Mouse (Mus musculus) cerebellum, adult 2 months (tissue): ENCODE measurements around the gene Kif28. TPM values are rescaled to one million over a fixed set of nuclear protein-coding genes. Genes with fewer than 3 reads are reported as not detected.

Experiments used
- DNase-seq, 2 experiments: peaks; one replicate each; pipeline ENCODE4 v3.0.0; 2021
- H3K27ac ChIP-seq: fragments of 200-500 bp; 2 replicates; pipeline ENCODE4 v1.5.1; 2012; ENCODE audit warnings: low read length, control low read depth, inconsistent platforms; ENCODE audit not compliant: insufficient read depth
- H3K27me3 ChIP-seq: fragments of 200-500 bp; 2 replicates; pipeline ENCODE4 v1.6.1; 2012; ENCODE audit warnings: inconsistent platforms, mild to moderate bottlenecking, low read length, moderate library complexity; ENCODE audit not compliant: control insufficient read depth, insufficient read depth
- H3K4me1 ChIP-seq: fragments of 200-500 bp; 2 replicates; pipeline ENCODE4 v1.6.1; 2011; ENCODE audit warnings: low read length; ENCODE audit not compliant: control insufficient read depth, insufficient read depth
- H3K4me3 ChIP-seq: fragments of 200-500 bp; replicated peaks from 2 replicates; pipeline ENCODE3; 2011; ENCODE audit warnings: mild to moderate bottlenecking, low read depth, low read length, control low read depth; ENCODE audit not compliant: insufficient read depth
- CTCF ChIP-seq: fragments of 200-500 bp; IDR thresholded peaks from 2 replicates; pipeline ENCODE4 v1.5.1; 2011; ENCODE audit warnings: low read depth, mild to moderate bottlenecking, control low read depth, low read length, moderate library complexity, borderline replicate concordance; ENCODE audit not compliant: insufficient read depth
- POLR2A ChIP-seq: fragments of 200-500 bp; IDR thresholded peaks from 2 replicates; pipeline ENCODE4 v1.6.1; 2011; ENCODE audit warnings: low read length, control low read depth, borderline replicate concordance; ENCODE audit not compliant: insufficient read depth
- WGBS: fragments of 180-500 bp; shearing (Covaris S2); methylation state at CpG from one replicate; pipeline ENCODE4 v1.1.7; 2018; 5-methylcytosine and 5-hydroxymethylcytosine counted together
- polyA plus RNA-seq: library from polyadenylated mRNA; depleted of rRNA; stranded (reverse); fragments of >200 nt; gene quantifications from 2 replicates; pipeline ENCODE4 v1.2.3, GENCODE M21; 2012

Gene Kif28
- polyA plus RNA-seq, 1 experiment = 0.07 TPM

DNA sequence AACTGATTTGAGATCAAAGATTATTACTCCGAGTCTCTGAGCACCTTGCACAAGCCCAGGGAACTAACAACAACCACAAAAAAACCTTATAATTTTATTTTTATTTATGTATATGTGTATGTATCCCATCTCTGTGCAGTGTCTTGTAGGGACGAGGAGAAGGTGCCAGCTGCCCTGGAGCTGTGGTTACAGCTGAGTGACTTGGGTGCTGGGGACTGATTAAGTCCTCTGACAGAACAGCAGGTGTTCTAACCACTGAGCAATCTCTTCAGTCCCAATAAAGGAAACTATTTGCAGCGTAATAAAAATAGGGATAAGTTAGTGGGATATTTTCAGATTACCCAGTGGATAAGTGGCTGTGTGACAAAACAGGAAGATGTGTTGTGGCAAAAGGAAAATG, 70.7 kb downstream of the Kif28 start:
- Histone ChIP-seq H3K27ac (no peak overlapping the region), H3K27me3 (no peaks in the 10 kb centered on the region), H3K4me1 (no peaks in the 10 kb centered on the region; the same call in 1 of the 2 replicates), H3K4me3 (no peak overlapping the region)
- WGBS = 87% methylated on average over 3 of the region's 3 CpGs
- TF ChIP-seq CTCF = no peak
- TF ChIP-seq POLR2A = no peak
- no peak for DNase-seq

DNA sequence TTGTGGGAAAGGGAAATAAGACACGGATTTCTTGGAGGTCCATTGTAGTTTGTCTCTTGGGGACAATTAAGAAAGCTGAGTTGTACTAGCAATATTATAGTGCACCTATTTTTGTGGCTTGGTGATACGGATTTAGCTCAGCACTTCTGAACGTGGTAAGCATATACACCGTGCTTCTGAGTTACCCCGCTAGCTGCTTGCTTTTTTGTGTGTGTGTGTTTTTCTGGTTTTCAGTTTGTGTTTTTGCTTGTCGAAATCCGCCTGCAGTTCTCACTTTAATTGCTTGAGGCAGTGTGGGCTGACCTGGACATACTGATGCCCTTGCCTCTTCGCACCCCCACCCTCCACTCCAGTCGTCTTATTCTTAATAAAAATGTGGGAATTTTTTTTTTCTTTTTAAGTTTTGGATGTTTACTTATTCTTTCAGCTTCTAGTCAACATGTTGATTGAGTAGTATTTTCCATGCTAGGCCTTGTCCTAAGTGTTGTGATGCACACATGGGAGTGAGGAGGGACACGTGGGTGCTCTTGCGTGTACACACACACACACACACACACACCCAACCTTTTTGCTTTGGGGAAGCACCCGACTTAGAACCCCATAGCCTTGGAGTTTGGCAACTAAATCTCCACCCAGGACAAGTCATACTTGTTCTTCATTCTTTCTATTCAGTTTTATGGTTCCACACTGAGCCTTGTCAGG, 76.1 kb downstream of the Kif28 start:
- H3K4me3 ChIP-seq = peak overlapping the region; percentile 70
- H3K27ac ChIP-seq = 0 out of 2 replicates have a peak overlapping the region, but pooled peaks have one; percentile 6
- WGBS = 19% methylated on average over 12 of the region's 12 CpGs
- TF ChIP-seq POLR2A (no peak), CTCF (peak; percentile 24; the same call in 1 of the 2 replicates)
- DNase-seq = no peak
- H3K4me1 ChIP-seq = peaks cover 3% of the 10 kb centered on the region
- no peaks in the 10 kb centered on the region for H3K27me3 ChIP-seq

DNA sequence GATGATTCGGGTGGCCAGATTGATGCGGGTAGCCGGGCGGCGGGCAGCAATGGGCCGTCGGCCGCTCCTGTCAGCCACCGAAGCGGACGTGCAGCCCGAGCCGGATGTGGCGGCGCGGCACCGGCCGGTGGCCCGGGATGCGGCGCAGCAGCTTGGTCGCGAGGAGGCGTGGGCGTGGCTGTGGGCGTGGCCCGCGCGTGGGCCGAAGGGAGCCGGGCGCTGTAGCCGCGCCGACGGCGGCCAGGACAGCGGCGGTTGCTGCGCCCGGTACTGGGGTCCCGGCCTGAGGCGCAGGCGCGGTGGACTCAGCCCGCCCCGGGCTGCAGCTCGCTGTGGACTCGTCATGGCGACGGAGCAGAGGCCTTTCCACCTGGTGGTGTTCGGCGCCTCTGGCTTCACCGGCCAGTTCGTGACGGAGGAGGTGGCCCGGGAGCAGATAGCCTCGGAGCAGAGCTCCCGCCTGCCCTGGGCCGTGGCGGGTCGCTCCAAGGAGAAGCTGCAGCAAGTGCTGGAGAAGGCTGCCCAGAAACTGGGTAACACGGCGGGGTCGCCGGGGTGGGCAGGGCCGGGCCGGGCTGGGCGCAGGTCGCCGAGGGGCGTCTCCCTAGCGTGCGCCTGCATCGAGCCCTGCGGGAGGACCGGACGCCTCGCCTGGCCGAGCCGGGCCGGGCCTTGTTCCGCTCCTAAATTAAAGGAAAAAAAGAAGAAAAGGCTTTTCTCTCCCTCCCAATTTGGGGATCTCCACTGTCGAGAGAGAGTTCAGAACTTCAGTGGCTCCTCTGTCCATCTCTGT, 76.9 kb downstream of the Kif28 start, which contains the start of gene Sccpdh:
TSS of gene Sccpdh (plus strand) at position 198 of the 793 bp plus-strand sequence.
- Histone ChIP-seq H3K27me3 (no peaks in the 10 kb centered on the region), H3K4me1 (peaks cover 3% of the 10 kb centered on the region), H3K4me3 (peak within 1 kb of the TSS; percentile 70), H3K27ac (peak within 1 kb of the TSS; percentile 6; the same call in 1 of the 2 replicates)
- TF ChIP-seq CTCF (no peak), POLR2A (0 out of 2 replicates have a peak, but pooled peaks have one; percentile 31)
- DNase-seq = peak; percentile 85 to 86
- under 1% methylated on average over 82 of the region's 84 CpGs for WGBS

DNA sequence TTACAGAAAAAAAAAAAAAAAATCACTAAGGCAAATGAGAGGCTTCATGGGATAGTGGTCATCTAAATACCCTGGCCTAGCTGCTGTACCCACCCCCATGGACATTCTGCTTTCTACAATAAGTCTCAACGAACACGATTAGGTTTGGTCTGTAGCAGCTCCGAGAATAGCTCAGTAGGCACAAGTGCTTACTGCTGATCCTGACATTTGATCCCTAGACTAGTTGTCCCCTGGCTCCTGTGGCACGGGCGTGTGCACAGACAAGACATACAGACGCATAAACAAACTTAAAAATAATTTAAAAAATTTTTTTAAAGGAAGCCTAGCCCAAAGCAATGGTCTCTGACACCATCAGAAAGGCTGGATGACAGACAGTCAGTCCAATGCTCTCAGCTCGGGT, 77.6 kb downstream of the Kif28 start:
- H3K27ac ChIP-seq = no peak overlapping the region
- DNase-seq = no peak
- TF ChIP-seq POLR2A (no peak), CTCF (no peak)
- peaks cover 3% of the 10 kb centered on the region for H3K4me1 ChIP-seq
- H3K27me3 ChIP-seq = no peaks in the 10 kb centered on the region
- WGBS = 12% methylated on average over 7 of the region's 7 CpGs
- H3K4me3 ChIP-seq = peak overlapping the region; percentile 70

DNA sequence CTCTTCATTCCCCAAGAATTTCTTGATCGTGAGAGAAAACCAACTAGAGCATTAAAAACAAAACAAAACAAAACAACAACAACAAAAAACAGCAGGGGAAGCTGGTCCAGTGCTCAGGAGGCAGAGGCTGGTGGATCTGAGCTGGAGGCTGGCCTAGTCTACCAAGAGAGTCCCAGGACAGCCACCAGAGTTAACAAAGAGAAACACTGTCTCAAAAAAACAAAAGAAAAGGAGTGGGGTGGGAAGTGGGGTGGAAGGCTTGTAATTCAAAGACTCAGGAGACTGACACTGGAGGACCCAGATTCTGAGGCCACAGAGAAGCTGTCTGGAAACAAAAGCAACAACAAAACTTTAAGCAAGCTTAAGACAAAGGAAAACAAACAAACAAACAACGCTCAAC, 78.1 kb downstream of the Kif28 start:
- TF ChIP-seq CTCF (no peak), POLR2A (no peak)
- Histone ChIP-seq H3K27ac (no peak overlapping the region), H3K27me3 (no peaks in the 10 kb centered on the region), H3K4me3 (no peak overlapping the region), H3K4me1 (peaks cover 3% of the 10 kb centered on the region)
- no peak for DNase-seq
- 80% methylated on average over 2 of the region's 2 CpGs for WGBS

DNA sequence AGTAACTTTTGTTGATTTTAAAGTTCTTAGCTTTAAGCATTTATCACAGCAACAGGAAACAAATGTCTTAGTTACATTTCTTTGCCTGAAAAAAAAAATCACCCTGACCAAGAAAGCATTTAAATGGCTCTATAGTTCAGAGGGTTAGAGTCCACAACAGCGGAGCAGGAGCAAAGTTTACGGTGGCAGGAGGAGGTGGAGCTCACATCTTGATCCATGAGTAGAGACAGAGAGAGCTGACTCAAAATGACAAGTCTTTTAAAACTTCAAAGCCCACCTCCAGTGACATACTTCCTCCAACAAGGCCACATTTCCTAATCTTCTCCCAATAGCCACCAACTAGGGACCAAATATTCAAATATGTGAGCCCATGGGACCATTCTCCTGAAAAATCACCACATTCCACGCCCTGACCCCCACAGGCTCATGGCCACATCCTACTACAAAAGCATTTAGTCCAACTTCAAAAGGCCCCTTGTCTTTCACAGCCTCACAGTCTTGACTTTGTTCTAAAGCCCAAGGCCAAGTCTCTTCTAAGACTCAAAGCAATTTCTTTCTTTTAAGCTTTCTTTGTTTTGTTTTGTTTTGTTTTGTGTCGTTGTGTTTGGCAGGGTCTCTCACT, 80.7 kb downstream of the Kif28 start:
- Histone ChIP-seq H3K27me3 (no peaks in the 10 kb centered on the region), H3K4me1 (peaks cover 3% of the 10 kb centered on the region), H3K27ac (no peak overlapping the region), H3K4me3 (no peak overlapping the region)
- DNase-seq = no peak
- TF ChIP-seq POLR2A (no peak), CTCF (no peak)
- 66% methylated on average over 4 of the region's 4 CpGs for WGBS

DNA sequence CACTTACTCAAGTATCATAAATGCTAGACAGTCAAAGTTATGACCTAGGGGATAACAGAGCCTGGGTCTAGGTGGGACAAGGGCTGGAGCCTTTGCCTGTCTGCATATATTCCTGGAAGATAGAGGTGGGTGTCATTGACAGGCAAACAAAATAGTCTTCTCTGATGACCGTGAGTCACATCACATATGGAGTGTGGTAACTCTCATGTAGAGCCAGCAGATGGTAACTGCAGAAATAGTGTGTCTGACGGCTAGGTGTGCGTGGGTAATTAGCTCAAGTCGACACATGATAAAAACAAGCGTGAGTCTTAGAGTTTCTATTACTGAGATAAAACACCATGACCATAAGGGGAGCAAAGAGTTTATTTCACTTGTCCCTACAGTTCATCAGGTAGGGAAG, 82.0 kb downstream of the Kif28 start:
- DNase-seq = no peak
- H3K27me3 ChIP-seq = no peaks in the 10 kb centered on the region
- TF ChIP-seq CTCF = no peak
- no peak for TF ChIP-seq POLR2A
- H3K4me3 ChIP-seq = no peak overlapping the region
- WGBS = 66% methylated on average over 5 of the region's 5 CpGs
- no peaks in the 10 kb centered on the region for H3K4me1 ChIP-seq
- H3K27ac ChIP-seq = no peak overlapping the region
